Mouse (Mus musculus) embryonic fibroblast, embryonic 13.5 days (primary cell): ENCODE results near the gene Nsmce3.

Experiments
- CTCF ChIP-seq: IDR thresholded peaks from 2 replicates; pipeline ENCODE4 v1.5.1; 2011; ENCODE audit warnings: mild to moderate bottlenecking, control low read depth, low read length, moderate library complexity, borderline replicate concordance; ENCODE audit not compliant: insufficient read depth
- POLR2A ChIP-seq: IDR thresholded peaks from 2 replicates; pipeline ENCODE4 v1.6.1; 2011; ENCODE audit warnings: low read depth, mild to moderate bottlenecking, control low read depth, low read length, moderate library complexity

DNA sequence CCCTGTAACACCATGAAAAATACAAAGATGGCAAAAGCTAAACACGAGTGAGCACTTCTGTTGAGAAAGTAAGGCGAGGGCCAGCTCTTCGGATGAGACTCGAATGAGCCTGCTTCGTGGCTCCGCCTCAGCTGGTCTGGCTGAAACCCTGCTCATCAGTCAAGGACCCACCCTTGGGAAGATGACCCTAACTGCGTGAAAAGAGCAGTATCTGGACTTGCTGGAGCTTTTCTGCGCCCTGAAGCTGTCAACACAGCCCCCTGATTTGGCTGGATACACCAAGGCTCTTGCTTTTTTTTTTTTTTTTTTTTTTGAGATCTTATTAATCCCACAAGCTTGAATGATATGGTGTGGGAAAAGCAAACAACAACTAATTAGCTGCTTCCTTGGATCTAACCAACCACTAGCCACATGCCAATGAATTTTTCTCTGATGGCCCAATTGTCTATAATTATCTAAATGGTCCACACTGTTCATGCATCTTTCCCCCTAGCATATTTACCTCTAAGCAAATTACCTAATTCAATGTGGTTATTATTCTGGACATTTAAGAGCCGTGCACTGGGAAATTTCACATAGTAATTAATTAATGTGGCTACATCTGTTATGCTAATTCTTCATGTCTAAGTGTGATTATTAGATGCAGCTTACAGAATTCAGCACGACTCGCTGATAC is 11.5 kb upstream of the Nsmce3 start:
- TF ChIP-seq CTCF (no peak), POLR2A (no peak)
